Mouse (Mus musculus): ENCODE measurements around the gene Syngr4.
A peak's percentile ranks its signal among the peaks of the same experiment; 100 is the strongest.
"Not testable (repeated sequence)": the region's sequence is repeated elsewhere in the genome, so short reads cannot be mapped to it uniquely, and the experiment has no call there.

Gene Syngr4

DNA sequence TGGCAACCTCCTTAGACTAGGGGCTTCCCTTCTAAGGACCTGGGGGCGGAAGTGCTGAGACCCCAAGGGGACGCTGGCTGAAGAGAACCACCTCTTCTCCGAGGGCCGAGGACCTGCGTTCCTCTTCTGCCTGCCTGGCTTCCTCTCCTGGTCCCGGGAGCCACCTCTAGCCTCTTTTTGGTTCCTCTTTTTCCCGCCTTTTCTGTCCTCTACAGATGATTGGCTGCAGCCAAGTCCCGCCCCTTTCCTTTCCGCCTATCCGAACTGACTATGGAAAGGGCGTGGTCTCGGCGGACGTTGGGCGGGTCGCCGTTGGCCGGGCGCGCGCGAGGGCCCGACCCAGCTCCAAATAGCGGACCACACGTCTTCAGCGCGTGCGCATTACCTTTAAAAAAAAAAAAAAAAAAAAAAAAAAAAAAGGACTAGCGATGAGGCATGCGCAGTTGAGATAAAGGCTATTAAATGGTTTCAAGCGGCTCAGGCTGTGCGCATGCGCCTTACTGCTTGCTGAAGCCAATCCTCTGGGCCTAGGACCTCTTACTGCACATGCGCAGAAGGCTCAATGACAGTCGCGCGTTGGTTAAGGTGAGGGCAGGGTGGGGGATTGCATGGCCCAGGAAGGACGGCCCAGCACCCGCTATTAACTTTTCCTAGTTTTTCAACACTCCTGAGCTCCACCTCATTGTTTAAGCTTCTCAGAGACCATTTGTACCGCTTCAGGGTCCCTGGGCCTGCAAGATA is at the start of gene Syngr4, which contains the start of gene Tmem143:
Gene Syngr4 (minus strand): TSS at position 198 of the 741 bp plus-strand sequence.
Gene Tmem143 (plus strand): TSS at position 425 of the 741 bp plus-strand sequence.
- DNase-seq, result peak; percentile 100

DNA sequence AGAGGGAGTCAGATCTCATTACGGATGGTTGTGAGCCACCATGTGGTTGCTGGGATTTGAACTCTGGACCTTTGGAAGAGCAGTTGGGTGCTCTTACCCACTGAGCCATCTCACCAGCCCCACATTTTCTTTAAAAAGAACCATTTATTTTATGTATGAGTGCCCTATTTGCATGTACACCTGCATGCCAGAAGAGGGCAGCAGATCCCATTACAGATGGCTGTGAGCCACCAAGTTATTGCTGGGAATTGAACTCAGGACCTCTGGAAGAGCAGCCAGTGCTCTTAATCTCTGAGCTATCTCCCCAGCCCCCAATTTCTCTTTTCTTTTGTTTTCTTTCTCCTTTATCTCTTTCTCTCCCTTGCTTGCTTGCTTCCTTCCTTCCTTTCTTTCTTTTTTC is 46.8 kb upstream of the Syngr4 start:
- not testable (repeated sequence) for DNase-seq

DNA sequence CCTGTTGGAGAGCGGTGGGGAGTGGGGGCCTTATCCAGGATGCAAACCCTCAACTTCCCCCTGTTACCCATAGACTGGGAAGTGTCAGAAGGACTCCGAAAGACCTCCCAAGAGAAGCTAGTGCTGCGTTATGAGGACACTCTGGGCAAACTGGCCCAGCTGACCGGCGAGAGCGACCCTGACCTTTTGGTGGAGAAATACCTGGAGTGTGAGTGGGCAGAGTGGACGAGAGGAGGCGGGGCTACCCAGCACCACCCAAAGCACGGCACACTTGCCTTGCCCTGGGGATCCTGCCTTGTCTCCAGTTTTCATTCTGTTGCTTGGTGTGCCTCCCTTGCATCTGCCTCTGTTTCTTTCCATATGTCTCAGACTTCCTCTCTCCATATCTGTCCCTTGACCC is 45.5 kb upstream of the Syngr4 start:
- no peak for DNase-seq

DNA sequence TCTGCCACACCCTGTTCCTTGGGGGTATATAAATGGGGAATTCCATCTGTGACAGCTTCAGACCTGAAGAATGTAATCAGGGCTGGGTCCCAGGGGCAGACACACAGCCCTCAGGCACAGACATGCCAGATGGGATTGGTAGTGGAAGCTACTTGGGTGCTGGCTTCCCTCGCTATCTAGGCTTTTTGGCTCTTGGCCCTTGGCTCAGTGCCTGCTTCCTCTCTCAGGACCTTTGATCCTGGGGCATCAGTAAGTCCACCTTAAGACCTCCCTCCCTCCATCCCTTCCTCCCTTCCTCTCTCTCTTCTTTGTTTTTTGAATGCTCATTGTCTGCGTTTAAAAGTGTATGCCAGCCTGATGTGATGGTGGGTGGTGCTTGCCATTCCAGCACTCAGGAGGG is 43.3 kb upstream of the Syngr4 start:
- DNase-seq, result no peak

DNA sequence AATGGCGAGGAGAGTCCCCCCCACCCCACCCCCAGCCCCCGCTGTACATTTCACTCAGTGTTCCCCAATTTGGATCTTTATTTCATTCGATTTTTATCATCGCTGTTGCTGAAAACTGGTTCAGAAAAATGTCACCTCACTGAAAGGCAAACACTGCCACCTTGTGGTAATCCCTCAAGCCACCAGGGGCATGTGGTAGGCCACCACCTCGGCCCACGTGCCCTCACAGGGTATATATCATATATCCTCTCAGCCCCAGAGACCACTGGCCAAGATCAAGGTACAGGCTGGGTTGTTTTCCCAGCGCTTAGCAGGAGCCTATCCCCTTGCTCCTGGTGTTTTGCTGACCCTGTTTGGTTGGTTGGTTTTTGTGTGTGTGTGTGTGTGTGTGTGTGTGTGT is 38.6 kb upstream of the Syngr4 start:
- no peak for DNase-seq

DNA sequence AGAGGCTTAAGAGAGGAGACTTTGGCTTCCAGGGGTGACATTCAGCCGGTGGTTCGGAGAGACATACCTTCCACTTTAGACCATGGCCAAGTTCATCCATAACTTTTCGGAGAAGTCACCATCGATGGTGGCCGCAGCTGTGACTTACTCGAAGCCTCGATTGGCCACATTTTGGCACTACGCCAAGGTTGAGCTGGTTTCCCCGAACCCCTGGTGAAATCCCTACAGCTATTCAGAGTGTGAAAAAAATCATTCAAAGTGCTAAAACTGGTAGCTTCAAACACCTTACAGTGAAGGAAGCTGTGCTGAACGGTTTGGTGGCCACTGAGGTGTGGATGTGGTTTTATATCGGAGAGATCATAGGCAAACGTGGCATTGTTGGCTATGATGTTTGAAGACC is 37.3 kb upstream of the Syngr4 start:
- DNase-seq, result not testable (repeated sequence)

DNA sequence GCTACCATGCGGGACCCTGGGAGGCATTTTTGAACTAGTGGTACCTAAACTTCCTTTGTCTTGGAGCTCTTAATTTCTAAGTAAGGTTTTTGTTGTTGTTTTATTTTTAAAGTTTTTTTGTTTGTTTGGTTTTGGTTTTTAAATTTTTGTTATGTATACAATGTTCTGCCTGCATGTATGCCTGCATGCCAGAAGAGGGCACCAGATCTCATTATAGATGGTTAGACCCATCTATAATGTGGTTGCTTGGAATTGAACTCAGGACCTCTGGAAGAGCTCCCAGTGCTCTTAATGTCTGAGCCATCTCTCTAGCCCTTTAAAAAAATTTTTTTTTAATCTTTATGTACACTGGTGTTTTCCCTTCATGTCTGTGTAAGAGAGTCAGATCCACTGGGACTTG is 33.2 kb upstream of the Syngr4 start:
- no peak for DNase-seq

DNA sequence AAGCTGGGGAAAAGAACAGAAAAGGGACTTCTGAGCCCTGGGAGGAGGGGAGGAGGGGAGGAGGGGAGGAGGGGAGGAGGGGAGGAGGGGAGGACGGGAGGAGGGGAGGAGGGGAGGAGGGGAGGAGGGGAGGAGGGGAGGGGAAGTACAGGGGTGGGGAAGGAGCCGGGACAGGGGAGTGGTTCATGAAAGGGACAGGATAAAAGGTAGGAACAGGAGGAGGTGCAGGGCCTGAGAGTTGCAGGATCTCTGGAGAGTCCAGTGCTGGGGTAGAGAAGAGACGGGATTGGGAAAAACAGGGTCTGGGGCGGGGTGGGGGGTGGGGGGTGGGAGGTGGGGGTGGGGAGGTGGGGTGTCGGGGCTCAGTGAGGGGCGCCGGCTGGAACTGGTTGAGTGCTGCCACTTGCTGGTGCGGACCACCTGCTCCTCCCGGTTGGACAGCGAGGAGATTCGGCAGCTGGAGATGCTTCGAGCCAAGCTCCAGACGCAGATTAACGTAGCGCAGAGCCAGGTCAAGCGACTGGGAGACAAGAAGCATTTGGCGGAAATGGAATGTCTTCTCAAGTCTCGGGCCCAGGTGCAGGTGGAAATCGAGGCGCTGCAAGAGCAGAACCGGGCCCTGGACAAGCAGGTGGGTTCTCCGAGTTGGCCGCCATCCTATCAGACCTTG is 32.2 kb upstream of the Syngr4 start:
- no peak for DNase-seq

DNA sequence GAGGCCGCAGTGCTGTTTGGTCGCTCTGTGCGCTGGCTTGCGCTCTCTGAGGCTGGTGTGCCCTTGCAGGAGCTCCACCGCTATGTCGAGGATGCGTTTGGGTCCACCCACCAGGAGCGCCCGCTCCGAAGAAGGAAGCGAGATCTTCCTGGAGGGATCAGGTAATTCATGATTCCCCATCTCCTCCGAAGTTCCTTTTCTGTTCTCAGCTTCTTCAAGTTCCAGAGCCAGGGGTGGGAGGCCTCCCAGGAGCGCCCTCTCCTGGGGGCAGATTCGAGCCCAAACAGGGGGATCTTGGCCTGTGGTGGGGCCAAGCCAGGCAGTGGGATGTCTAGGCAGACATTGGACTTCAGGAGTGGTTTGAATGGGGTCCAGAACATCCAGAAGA is 27.9 kb upstream of the Syngr4 start:
- DNase-seq, result no peak

DNA sequence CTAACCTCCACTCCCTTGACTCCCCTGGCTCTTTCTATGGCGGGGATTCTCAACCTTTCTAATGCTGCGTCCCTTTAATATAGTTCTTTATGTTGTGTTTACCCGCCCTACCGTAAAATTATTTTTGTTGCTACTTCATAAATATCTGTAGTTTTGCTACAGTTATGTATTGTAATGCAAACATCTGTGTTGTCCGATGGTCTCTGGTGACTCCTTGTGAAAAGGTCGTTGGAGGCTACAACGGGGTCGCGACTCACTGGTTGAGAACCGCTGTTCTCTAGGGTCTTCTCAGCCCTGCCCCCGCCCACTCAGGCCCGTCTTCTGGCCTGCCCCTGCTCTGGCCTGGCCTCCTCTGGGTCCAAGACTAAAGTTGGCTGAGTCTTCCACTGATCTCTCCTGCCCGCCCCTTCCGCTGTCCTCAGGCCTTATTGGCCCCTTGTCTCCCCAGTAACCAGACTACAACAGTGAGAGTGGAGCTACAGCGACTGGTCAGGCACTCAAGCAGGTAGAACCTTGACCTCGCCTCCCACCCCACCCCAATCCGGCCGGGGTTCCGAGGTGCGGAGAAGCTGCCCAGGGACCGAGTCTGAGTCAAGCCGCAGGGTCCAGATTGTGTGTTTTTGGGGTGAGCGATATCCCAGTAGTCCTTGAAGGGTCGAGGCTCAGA is 27.4 kb upstream of the Syngr4 start, which contains the start of gene Ccdc114:
Gene Ccdc114 (plus strand): TSS at position 311 of the 667 bp plus-strand sequence.
- DNase-seq, result no peak

DNA sequence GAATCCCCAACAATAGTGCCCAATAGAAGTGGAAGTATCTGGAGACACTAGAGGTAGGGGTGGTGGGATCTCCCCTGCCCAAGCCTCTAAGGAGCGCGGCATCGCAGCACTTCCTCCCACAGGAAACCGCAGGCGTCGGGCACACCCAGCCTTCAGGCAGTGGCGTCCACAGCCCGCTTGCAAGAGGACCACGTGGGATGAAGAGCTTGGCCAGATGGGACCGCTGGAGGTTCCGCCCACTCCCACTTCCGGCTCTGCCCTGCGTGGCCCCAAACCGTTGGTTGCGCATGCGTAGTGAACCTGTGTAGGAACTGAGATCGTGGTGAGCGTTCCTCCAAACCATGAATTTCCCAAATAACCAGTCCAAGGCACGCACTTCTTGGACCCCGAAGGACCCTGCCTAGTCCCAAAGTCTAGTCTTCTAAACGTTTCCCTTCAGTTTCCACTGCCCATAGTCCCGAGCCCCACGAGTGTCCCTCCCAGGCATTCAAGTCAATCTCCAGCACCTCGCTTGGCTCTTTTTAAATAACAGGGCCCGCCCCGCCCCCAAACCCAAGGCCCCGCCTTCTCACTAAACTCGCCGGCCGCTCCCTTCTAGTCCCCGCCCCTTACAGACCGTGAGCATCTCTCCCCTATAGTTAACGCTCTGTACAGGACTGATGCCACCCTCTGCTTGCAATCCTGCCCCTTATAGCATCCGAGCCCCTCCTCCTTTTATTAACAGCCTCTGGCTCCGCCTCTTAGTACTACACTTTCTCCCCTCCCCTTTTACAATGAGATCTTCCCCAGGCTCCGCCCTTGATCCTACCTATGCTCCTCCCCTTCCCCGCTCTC is 26.6 kb upstream of the Syngr4 start:
- DNase-seq, result peak; percentile 86

DNA sequence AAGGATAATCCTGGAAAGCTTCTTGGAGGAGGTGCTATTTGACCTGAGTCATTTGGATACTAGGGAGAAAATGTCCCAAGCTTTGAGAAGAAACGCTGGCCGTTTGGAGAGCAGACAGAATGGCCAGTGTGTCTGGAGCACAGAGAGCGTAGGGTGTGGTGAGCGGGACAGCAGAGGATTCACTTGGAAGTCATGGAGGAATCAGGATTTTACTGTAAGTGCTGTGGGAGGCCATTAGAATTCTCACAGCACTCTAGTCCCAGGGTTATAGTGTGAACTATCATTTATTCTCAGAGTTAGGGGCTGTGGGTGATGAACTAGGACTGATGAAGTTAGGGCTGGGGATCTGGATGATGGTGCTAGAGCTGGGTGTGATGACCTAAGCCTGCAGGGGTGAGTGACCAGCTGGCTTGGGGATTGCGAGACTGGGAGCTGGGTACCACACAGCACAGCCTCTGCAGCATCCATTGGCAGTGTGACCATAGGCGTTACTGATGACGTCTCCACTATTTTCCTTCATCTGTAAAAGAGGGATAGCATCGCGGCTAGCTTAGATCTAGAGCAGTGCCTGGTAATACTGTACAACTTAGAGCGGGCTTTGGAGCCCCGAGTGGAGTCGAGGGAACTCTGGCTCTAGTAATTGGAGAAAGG is 25.6 kb upstream of the Syngr4 start:
- DNase-seq, result no peak

DNA sequence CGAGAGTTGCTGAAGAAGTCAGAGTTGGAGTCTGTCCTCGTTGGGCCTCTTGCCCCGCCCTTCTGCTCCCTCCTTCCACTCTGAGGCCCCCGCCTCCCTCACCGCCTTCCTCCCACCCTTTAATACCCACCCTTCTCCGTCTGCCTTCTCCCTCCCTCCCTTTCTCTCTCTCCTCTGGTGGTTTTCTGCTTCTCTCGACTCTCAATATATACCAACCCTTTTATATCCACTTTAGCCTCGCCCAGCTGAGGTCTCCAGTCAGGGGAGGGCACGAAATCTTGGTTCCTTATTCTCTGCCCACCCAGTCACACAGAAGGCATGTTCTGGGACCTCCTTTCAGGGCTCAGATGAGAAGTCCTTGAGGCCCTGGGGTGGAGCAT is 24.7 kb upstream of the Syngr4 start, which contains the start of gene Emp3:
Gene Emp3 (minus strand): TSS at position 163 of the 380 bp plus-strand sequence.
- no peak for DNase-seq

DNA sequence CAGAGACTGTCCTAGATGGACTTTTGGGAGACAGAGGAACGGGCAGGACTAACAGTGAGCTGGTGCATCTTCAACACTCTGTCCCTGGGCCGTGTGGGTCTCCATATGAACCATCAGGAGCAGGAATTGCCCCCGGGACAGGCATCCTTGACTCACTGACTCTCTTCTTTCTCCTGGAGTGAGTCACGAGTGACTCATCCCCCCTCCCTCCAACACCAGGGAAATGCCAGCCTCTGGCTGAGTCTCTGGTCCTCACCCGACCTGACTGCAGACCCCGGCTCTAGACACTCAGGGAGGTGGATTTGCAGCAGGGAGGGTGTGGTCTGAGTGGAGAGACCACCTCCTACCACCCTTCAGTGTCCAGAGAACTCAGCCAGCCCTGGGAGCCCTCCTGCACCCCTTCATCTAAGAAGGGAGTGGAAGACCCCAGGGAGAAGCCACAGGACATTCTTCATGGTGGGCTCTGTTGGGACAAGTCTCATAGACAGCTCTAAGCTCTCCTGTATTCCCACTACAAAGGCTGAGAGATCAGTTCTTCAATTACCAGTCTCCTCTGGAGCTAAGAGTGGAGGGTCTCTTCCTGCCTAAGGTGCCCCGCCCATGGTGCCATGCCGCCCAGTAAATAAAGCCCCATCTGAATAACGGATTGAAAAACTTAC is 24.2 kb upstream of the Syngr4 start:
- DNase-seq, result no peak

DNA sequence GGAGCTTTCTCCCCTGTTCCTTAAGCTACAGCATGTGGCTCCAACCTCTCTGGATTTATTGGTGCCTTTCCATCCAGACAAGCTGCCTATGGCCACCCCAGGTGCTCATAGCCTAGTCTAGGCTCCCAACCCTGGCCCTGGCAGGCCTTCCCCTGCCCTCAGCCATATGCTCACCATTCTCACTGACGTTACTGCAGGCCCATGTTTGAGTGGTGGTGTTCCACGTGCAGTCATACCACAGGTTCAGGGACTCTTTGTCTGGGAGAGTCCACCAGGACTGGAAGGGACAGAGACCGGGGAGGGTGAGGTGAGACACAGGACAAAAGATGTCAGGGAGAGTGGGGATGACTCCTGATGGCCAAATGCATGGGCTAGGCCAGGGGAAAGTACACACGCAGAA is 23.2 kb upstream of the Syngr4 start:
- no peak for DNase-seq

DNA sequence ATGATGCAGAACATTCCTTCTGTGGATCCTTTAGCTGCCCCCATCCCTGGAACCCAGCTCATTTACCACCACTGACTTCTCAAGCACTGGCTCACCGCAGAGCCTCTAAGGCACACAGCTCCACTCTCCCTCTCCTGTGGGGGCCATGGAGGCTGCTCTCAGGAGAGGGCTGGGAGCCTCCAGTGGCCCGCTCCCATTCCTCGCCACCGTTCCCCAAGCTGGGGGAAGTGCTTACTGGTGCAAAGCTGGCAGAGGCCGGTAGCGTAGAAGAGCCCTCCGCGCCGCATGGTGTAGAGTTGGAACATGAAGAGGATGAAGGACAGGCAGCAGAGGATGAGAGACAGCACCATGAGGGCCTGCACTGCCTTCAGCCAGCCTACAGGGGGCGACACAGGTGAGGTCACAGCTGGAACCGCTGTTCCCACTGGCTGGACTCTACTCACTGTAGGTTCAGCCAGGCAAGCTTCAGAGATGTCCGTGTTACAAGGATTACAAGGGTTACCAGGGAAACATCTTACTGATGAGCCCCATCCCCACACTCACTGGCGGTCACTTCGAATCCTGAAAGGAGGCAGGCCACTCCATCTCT is 22.7 kb upstream of the Syngr4 start:
- DNase-seq, result no peak

DNA sequence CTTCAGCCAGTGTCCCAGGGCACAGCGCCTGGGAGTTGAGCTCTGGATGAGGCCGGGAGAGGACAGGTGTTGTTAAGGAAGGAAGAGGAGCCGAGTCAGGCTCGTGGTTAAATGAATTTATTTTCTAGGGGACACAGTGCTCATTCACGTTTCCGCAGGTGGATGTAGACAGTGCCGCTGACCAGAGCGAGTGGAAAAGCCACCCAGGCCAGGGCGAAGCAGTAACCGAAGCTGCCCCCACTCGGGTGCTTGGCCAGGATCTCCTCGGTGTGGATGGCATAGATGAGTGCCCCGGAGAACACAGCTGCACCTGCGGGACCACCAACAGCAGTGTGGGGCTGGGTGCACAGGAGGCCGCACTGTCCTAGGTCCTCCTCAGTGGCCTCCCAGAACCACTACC is 21.4 kb upstream of the Syngr4 start:
- no peak for DNase-seq

DNA sequence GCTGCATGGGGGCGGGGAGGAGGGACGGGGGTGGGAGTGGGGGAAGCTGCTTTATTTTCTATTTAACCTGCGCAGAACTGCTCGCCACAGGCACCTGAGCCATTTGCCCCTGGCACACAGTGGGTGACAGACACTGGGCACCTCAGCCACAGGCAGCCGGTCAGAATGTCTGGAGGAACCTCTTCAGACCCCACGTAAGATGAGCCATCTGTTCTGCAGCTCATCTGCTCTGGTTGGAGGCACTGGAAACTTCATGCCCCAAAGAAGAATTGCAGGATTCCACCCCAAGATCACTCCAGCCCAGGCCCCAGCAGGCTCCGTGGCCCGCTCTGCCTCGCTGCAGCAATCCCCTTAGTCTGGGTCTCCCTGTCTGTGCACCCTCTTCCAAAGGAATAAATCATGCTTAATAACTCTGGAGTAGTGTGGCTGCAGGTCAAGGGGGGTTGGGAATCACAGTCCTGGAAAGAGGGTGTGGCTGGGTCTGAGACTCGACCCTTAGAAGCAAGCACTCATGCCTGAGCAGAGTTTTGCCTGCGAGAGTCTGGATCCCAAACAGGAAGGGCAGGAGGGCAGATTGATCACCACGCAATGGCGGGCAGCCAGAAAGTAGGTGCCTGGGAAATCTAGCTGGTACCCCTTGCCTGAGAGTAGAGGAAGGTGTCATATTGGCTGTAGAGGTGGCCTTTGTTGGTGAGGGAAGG is 20.6 kb upstream of the Syngr4 start:
- no peak for DNase-seq

DNA sequence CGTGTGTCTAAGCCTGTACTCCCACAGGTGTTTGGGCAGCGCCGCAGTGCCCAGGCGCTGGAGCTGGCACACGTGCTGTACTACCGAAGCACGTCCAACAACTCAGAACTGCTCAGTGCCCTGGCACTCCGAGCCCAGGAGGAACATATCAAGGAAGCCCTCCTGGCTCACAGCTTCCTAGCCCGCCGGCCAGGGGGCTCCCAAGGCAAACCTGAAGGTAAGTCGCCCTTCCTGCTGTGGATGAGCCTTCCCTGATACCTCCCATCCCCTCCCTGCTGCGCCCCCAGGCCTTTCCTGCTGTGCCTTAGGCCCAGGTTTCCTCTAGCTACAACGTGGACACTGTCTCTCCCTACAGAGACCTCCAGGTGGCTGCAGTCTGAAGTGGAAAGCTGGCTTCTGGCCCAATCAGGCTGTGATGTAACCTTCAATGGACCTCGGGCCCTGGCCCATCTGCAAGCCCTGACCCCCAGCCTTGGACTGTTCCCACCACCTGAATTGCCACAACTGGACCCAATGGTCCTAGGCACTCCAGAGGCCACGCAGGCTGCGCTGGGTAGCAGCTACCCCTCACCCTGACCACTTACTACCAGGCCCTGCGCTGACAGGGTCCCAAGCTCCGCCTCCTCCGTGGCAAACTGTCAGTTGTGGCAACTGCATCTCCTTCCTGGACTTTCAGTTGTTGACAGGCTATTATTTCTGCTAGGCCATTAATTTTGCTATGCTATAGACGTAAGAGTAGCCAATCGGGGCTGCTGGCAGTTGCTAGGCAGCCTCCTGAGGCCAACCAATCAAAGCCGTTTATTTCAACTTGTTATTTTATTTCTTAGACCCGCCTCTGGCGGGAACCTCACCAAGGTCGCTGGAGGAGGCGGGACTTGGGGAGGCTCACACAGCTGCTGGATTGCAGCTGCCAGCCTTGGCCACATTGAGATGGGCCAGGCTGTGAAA is 19.8 kb upstream of the Syngr4 start:
- DNase-seq, result no peak

DNA sequence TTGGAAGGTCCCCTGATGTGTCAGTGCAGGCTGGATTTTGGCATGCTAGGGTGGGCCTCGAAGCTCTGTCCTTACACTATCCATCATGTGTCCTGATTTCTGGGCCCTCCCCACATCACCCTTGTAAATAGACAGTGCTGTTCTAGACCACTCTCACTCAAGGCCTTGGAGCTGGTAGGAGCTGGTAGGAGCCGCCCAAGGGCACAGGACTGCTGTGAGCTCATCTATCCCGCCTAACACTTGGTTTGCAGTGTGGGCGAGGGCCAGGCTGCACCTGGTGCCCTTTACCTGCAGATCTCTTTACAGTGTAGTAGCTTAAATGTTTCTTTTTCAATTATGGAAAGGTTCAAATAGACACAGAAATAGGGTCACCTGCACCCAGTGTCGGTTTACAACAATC is 18.5 kb upstream of the Syngr4 start:
- DNase-seq, result no peak
